Mouse (Mus musculus) neural tube, embryonic 10.5 days (tissue): ENCODE measurements around the gene Pear1.

Experiments
- DNase-seq: peaks from one replicate; pipeline ENCODE4 v3.0.0-alpha.2; 2017; ENCODE audit warnings: low spot score; ENCODE audit errors: extremely low spot score

Gene Pear1

GRCm38 (mm10) chr3:87809322-87809962 is 14.7 kb downstream of the Pear1 start:
- no peak for DNase-seq

GRCm38 (mm10) chr3:87804038-87804677 is 19.9 kb downstream of the Pear1 start:
- DNase-seq, result no peak

DNA sequence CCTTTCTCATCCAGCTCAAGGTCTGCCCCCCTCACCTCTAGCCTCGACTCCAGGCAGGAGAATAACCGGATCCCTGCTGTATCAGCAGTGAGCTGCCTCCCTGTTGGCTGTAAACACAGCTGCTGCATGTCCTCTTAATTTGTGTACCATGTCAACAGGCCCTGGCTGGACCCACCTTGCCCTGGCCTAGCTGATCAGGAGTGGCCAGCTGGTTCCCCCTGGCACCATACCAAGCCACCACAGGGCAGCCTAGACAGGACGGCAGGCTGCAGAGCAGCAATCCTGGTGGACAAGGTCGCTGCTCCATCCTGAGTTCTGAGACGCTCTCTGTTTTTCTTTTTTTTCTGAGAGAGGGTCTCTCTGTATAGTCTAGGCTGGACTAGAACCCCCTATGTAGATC is 22.4 kb downstream of the Pear1 start:
- DNase-seq, result no peak

DNA sequence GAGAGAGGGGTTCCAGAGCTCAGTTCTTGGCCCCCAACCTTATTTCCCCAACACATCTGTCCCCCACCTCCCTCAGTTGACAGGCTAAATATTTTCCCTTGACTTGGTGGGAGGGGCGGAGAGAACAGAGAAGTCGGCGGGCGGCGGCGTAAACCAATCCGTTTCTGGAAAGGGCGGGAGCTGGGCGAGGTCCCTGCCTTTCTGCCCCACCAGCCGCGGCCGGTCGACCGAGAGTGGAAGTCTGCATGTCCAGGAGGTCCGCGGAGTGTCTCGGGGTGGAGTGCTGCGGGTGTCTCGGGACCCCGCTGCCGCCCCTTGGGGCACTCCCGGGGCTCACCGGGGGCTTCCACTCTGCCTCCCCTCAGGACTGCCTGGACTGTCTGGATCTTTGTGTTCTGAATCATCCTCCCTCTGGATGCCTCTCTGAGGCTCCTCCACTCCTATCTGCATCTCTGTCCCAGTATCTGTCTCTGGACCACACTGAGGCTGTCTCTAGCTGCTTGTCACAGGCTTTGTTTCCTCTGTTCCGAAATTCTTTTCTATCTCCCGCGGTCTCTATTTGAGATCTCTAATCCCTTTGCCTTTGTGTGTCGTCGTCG is 27.3 kb downstream of the Pear1 start, which contains the start of gene Insrr:
Gene Insrr, plus strand, starts transcription at position 216 of the 599 bp plus-strand sequence.
- peak; percentile 56 for DNase-seq

DNA sequence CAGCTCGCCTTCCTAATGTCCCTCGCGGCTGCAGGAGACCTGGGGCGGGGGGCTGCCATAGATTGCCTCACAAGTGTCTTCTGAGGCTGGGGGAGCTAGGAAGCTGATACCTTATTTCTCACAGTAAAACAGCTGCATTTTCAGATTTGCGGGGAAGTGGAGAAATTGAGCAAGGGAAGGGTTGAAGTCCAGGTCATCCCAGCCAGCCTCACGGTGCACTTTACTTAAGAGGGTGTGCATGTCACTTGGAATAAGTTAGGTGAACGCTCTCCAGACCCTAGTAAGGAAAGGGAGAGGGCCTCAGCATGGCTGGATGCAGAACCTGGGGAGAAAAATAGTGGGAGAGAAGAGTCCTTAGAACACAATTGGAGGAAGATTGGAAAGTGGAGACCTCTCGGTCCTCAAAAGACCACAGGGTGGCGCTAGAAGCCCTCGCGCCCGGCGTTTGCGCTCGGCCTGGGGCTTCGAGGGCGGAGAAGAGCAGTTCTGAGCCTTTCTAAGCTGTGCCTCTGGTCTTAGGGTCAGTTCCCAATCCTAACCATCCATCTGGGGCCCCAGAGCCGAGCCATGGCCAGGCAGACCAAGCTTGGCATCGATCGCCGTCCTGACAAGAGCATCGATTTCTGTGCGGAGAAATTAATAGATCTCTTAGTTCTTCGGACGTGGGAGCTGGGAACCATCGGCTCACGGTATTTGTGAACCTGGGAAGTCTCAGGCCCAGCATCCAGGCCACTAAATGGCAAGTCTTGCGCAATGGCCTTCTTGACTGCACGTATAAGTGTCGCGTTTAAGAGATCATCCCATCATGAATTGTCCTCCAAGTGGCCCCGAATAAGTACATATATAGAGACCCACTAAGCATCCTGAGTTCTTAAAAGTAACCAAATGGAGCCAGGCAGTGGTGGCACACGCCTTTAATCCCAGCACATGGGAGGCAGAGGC is 28.5 kb downstream of the Pear1 start:
- peak; percentile 82 for DNase-seq

- DNase-seq, result peak; percentile 59
Observed at GRCm38 (mm10) chr3:87794922-87795325, 29.2 kb downstream of the Pear1 start, which contains the start of gene Ntrk1. Gene Ntrk1 (minus strand): TSS chr3:87795162.

DNA sequence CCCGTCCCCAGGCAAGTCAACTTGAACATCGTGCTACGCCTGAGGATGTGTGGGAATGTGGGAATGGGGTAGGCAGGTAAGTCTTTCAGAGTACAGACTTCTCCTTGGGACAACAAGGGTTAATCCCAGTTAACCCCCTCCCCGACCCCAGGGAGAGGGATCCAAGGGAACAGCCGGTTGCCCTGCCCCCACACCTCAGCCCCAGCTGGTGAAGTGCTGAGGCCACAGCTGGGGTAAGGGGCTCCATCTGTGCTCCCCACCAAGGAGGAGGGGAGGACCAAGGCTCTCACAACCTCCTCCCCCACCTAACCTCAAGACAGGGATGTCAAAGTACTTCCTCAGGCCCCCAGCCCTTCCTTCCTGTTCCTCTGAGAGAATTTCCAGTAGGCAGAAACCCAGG is 34.3 kb downstream of the Pear1 start:
- DNase-seq, result no peak

DNA sequence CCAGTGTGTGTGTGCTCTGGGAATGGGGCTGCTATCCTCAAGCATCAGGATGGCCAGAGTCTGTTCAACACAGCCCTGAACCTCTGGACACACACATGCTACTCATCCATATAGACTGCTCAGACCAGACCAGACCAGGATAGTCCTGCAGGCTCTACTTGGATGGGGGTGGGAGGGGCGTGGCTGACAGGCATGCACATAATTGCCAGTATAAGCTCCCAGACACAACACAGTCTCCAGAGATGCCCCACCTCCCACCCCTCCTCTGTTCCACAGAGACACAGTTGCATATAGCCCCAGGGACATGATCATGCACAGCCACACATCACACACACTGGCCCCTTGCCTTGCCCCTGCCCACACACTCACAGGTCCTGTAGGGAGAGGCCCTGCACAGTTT is 34.9 kb downstream of the Pear1 start:
- no peak for DNase-seq

- DNase-seq, result no peak
Observed at GRCm38 (mm10) chr3:87785626-87786214, 38.4 kb downstream of the Pear1 start.

GRCm38 (mm10) chr3:87785156-87785555 is 39.0 kb downstream of the Pear1 start:
- no peak for DNase-seq

- DNase-seq, result no peak
Observed at GRCm38 (mm10) chr3:87783282-87784023, 40.7 kb downstream of the Pear1 start.

DNA sequence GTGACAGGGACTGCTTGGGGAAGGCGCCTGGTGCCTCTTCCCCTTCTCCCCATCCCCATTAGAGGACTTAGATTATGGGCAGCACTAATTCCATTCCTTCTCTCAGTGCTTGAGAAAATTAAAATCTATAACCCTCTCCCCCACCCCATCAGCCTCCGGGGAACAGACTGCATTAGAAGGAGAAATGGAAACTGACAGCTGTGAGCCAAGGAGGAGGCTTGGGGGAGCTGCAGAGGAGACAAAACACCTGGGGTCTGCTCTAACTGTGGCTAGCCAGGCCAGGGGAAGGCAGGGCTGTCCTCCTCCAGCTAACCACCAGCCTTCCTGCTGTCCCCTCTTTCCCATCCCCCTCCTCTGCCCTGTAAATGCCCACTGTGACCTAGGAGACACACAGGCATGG is 45.0 kb downstream of the Pear1 start:
- DNase-seq, result no peak

GRCm38 (mm10) chr3:87778283-87778682 is 45.8 kb downstream of the Pear1 start:
- DNase-seq, result no peak

- DNase-seq, result no peak
Observed at GRCm38 (mm10) chr3:87771088-87771487, 53.0 kb downstream of the Pear1 start.

DNA sequence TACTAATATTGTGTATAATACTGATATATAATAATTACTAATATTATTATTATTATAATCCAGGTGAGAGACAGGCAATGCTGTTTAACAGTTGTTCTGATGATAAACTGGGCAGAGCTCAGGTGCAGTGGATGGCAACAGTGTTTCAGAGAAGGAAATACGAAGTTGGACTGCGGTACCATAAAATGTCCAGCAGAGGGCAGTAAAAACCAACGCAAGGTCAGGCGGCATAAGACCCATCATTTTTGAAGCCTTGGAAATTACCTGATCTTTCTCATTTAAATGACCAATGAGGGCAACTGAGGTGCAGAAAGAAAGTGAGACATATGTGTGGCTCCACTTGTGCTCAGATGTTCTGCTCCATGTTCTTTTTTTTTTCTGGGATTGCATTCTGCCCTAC is 53.8 kb downstream of the Pear1 start:
- peak; percentile 50 for DNase-seq

- DNase-seq, result no peak
Observed at GRCm38 (mm10) chr3:87769506-87769905, 54.6 kb downstream of the Pear1 start.

GRCm38 (mm10) chr3:87768844-87769243 is 55.3 kb downstream of the Pear1 start:
- DNase-seq, result peak; percentile 87

DNA sequence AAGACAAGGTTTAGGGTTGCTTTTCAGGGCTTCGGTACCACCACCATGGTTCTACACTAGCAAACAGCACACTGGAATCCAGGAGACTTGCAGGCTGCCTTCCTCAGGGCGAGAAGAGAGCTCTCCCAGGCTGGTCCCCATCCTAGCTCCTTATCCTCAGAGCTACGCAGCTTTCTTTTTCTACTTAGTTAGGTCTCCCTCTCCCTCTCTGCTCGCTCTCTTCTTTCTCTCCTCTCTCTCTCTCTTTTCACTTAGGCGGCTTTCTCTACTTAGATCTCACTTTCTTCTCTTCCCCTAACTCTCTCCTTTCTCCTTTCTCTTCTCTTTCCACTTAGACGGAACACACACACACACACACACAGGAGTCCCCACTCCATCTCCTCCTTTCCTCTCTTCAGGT is 55.7 kb downstream of the Pear1 start:
- DNase-seq, result no peak

GRCm38 (mm10) chr3:87767764-87768163 is 56.3 kb downstream of the Pear1 start:
- no peak for DNase-seq

DNA sequence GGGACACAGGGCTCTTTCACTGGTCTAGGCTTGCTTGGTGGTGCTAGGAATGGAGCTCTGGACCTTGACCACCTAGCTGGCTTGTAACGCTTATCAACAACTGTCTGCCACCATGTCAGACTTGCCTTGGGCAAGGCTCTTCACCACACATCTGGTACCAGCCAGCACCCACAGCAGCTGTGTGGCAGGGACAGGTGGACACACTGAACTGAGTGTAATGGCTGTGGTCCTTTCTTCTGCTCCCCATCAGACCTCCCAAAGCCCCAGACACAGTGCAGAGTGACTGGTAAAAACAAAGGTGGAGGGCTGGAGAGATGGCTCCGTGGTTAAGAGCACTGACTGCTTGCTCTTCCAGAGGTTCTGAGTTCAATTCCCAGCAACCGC is 57.8 kb downstream of the Pear1 start:
- no peak for DNase-seq
